Mouse (Mus musculus): ENCODE results near the gene Klhl6.

GRCm38 (mm10) chr16:19984884-19985643, 2.2 kb upstream of the Klhl6 start:
- no peak for TF ChIP-seq CTCF (IDR thresholded peaks at IDR 0.05)
- no peak for TF ChIP-seq EP300 (IDR thresholded peaks at IDR 0.05)

Data from lung, postnatal 0 days (tissue).